1 mouse cellular context compared by ENCODE assay signal in genomic region chr16:10782377-10783151, GRCm38 (mm10).
A peak's percentile ranks its signal among the peaks of the same experiment; 100 is the strongest.
TF ChIP-seq lines count a peak whose summit lies in the region.

No protein-coding gene starts in this region.

TF ChIP-seq in CH12.LX, 34 proteins besides CTCF, POLR2A, EP300 and RAD21:
- TF ChIP-seq CHD2 (IDR thresholded peaks at IDR 0.05; ENCODE audit: low read length) (0 out of 2 replicates have a peak, but pooled peaks have one; percentile 31), NRF1 (IDR thresholded peaks at IDR 0.05; ENCODE audit: low read depth, low read length) (0 out of 2 replicates have a peak, but pooled peaks have one; percentile 9), JUN (IDR thresholded peaks at IDR 0.05; ENCODE audit: insufficient read depth, low read depth, low read length) (no peak), SMC3 (IDR thresholded peaks at IDR 0.05; ENCODE audit: low read depth, low read length) (peak; percentile 31; the same call in 1 of the 2 replicates), POLR2AphosphoS2 (IDR thresholded peaks at IDR 0.05; ENCODE audit: low read depth, low read length) (peak; percentile 81; the same call in 1 of the 2 replicates), NELFE (IDR thresholded peaks at IDR 0.05; ENCODE audit: low read depth, low read length) (peak; percentile 33; the same call in 1 of the 2 replicates), TBP (conservative IDR thresholded peaks at IDR 0.05; ENCODE audit: low read depth, low read length) (peak; percentile 54; the same call in 1 of the 2 replicates), SIN3A (IDR thresholded peaks at IDR 0.05; ENCODE audit: low read length) (peak; percentile 7; the same call in 1 of the 2 replicates), ZMIZ1 (IDR thresholded peaks at IDR 0.05; ENCODE audit: low read depth, low read length) (peak; percentile 79), IRF4 (IDR thresholded peaks at IDR 0.05; ENCODE audit: low read depth, low read length) (peak; percentile 44), TCF12 (IDR thresholded peaks at IDR 0.05; ENCODE audit: low read depth, low read length) (peak; percentile 89), E2F4 (IDR thresholded peaks at IDR 0.05; ENCODE audit: insufficient replicate concordance, low read depth, low read length) (no peak), MAFK (IDR thresholded peaks at IDR 0.05; ENCODE audit: insufficient replicate concordance, low read length) (no peak), MEF2A (IDR thresholded peaks at IDR 0.05; ENCODE audit: borderline replicate concordance, low read depth, low read length) (no peak; the same call in none of the 2 replicates), UBTF (IDR thresholded peaks at IDR 0.05; ENCODE audit: low read depth, low read length) (peak; percentile 69; the same call in 1 of the 2 replicates), KAT2A (IDR thresholded peaks at IDR 0.05; ENCODE audit: insufficient replicate concordance, low read length) (0 out of 2 replicates have a peak, but pooled peaks have one; percentile 61), ELF1 (IDR thresholded peaks at IDR 0.05; ENCODE audit: low read depth, low read length) (peak; percentile 25; the same call in 1 of the 2 replicates)
